Mouse (Mus musculus) bone marrow macrophage, adult 2 months (primary cell): Measurements from ENCODE around the gene Bche. TPM values are rescaled to one million over a fixed set of nuclear protein-coding genes. Genes with fewer than 3 reads are reported as not detected.
A peak's percentile ranks its signal among the peaks of the same experiment; 100 is the strongest.

Source experiments
- H3K27ac ChIP-seq: 2 replicates; pipeline ENCODE4 v1.5.1; 2012; ENCODE audit warnings: low read depth, low read length; ENCODE audit not compliant: insufficient read depth
- H3K4me1 ChIP-seq: 2 replicates; pipeline ENCODE4 v1.6.1; 2012; ENCODE audit warnings: low read length; ENCODE audit not compliant: control insufficient read depth, insufficient read depth
- H3K4me3 ChIP-seq: 2 replicates; pipeline ENCODE4 v1.5.1; 2012; ENCODE audit warnings: mild to moderate bottlenecking, low read length, moderate library complexity; ENCODE audit not compliant: insufficient read depth
- CTCF ChIP-seq: IDR thresholded peaks from 2 replicates; pipeline ENCODE4 v1.5.1; 2012; ENCODE audit warnings: low read depth, mild to moderate bottlenecking, low read length, moderate library complexity
- POLR2A ChIP-seq: IDR thresholded peaks from 2 replicates; pipeline ENCODE4 v1.6.1; 2012; ENCODE audit warnings: mild to moderate bottlenecking, low read depth, low read length, borderline replicate concordance
- polyA plus RNA-seq: library from polyadenylated mRNA; stranded (reverse); fragments of >200 nt; gene quantifications from 2 replicates; pipeline ENCODE4 v1.2.4, GENCODE M21; 2012; ENCODE audit not compliant: missing spikeins, insufficient read depth, insufficient read length

Gene Bche
- not detected in 2 replicates for polyA plus RNA-seq

DNA sequence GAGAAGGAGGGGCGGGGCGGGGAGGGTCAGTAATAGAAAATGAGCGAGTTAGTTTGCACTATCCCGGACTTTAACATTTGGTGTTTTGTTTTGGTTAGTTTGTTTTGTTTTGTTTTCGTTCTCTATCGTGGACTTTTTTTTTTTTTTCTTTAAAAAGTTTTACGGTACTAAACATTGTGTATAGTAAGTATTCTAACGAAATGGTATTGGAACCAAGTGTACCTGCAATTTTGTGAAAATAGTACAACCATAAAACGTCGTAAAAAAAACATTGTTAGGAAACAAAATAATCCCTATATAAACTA lies at the start of gene Bche:
Gene Bche, minus strand, starts transcription at position 6 of the 305 bp plus-strand sequence.
- Histone ChIP-seq H3K4me3 (peak within 1 kb of the TSS; percentile 1; the same call in 1 of the 2 replicates), H3K4me1 (no peaks in the 10 kb centered on the region), H3K27ac (no peak within 1 kb of the TSS)
- TF ChIP-seq POLR2A: no peak

DNA sequence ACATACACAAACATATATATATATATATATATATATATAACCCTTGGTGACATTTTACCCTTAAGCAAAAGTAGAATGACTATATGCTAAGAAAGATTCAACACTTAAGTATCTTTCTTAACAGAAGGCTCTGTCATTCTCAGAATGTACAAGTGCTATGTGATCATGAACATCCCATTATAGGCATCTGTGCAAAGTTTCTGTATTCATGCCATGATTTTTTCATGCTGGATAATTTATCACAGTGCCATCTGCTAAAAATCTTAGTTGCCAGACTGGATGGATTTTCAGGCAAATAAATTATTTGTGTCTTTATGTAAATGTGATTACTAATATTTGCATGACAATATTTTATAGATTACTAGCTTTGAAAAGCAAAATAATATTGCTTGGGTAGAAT lies 33.8 kb upstream of the Bche start:
- H3K27ac ChIP-seq: no peak overlapping the region
- H3K4me1 ChIP-seq: no peaks in the 10 kb centered on the region
- no peak overlapping the region for H3K4me3 ChIP-seq
- no peak for TF ChIP-seq POLR2A
- no peak for TF ChIP-seq CTCF

DNA sequence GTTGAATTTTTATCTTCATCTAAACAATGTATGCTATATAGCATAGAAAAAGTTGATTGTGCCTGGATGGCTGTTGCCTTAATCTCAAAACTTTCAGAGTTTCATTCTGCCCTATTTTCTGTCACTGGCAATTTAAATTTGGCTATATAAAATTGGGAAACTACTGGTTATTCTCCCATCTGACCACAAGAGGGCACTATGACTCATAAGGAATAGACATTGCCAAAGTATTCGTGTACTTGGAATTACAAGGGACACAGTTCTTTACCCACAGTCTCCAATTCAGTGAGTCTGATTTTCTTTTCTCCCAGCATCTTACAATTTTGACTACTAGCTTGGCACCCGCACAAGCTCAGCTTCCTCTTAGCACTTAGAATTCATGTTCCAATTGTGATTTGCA lies 23.5 kb upstream of the Bche start:
- no peak for TF ChIP-seq POLR2A
- TF ChIP-seq CTCF: no peak
- no peak overlapping the region for H3K4me3 ChIP-seq

DNA sequence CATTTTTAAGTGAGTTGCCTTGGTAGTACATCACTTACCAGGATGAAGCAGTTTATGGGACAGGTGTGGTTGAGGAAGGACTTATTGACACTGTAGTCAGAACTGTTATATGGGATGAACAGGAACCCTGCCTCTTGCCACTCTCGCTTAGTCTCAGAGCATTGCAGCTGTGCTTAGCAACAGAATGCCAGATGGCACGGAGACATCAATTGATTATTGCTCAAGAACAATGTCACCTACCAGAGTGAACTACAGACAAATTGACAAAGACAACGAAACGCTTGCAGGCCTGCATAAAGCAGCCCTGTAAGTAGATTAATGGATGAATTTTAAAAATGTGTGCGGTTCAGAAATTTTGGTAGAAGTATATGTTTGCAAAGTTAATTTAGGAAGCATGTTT lies 21.3 kb upstream of the Bche start:
- H3K27ac ChIP-seq: no peak overlapping the region
- TF ChIP-seq POLR2A (no peak), CTCF (no peak)
- no peak overlapping the region for H3K4me3 ChIP-seq
- no peaks in the 10 kb centered on the region for H3K4me1 ChIP-seq

More for the DNA sequence above, 23.5 kb upstream of the Bche start:
- H3K27ac ChIP-seq: no peak overlapping the region
- no peaks in the 10 kb centered on the region for H3K4me1 ChIP-seq

DNA sequence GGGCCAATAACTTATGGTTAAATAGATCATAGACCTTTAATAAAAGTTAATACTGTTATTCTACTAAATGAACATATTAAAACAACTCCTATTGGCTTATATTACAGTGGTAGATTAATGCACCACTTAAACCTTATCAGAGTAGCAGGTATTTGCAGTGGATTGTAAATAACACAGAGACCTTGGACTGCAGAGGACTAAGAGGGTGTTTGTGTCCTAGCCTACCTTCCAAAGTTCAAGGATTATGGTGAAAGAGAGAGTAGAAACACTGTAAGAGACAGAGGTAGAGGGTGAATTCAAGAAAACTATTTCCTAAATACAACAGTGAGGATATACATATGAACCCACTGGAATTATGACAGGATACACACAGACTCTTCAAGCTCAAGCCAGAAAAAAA lies 17.5 kb upstream of the Bche start:
- TF ChIP-seq CTCF: no peak
- no peak for TF ChIP-seq POLR2A
- Histone ChIP-seq H3K4me1 (no peaks in the 10 kb centered on the region), H3K27ac (no peak overlapping the region), H3K4me3 (no peak overlapping the region)

DNA sequence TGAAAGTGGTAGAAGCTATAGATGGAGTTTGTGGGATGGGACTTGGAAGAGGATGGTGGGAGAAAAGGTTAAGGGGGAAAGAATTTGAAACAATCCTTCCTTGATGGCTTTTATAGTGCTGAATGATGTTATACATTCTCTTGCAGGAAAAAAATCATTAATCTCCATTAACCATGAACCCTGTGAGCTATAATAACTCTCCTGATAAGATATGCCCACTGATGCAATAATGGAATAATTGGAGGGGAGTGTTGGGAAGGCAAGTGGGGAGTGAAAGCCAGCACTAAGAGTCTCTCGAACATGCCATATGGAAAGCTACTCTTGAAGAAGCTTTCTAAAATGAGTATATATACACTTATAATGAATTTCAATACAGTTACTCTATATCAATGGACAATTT lies 16.7 kb upstream of the Bche start:
- Histone ChIP-seq H3K4me3 (no peak overlapping the region), H3K4me1 (no peaks in the 10 kb centered on the region), H3K27ac (no peak overlapping the region)
- TF ChIP-seq CTCF (no peak), POLR2A (no peak)

DNA sequence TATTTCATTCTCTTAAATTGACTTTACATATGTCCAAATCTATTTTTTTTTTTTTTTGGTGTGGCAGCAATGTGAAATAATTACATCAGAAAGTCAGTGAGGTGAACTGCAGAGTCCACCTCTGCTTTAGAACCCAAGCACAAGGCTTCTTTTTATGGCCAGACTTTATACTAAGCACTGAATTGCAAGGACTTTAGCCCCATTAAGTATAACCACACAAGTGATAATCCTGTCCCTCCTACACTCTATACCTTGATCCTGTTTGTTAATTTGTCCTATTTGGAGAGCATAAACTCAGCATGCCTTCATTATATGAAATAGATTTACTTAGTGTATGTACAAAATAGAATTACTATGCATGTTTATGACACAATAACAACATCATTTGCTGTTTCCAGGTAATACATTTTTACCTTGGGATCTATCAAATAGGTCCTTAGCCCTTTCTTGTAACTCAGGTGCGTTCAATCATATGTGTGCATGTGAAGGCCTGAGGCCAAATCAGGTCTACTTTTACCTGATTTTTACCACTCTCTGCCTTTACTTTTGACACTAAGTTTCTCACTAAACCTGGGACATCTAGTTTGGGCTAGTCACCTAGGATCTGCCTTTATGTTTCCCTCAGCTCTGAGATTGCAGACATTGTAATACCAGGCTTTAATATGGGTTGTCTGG lies 9.5 kb upstream of the Bche start:
- Histone ChIP-seq H3K4me1 (no peaks in the 10 kb centered on the region), H3K27ac (no peak overlapping the region), H3K4me3 (no peak overlapping the region)
- TF ChIP-seq POLR2A (no peak), CTCF (no peak)

DNA sequence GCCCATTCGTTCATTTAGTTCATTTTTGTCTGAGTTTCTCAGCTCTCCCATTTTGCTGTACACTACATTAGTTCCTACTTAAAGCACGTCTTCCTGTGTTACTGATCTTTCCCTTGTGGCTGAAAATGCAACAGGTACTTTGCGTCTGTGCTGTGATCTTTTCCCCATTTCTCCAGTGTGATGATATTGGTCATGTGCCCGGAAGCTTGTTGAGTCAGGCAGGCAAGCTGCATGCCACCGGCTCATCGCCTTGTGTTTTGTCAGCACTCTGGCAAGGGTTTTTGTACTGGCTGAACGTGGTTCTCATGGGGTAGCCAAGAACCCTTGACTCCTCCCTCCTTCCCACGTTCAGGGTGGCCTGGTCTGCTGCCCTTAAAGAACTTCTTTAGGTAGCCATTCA lies 1.7 kb upstream of the Bche start:
- H3K4me3 ChIP-seq: no peak overlapping the region
- TF ChIP-seq CTCF (no peak), POLR2A (no peak)
- H3K27ac ChIP-seq: no peak overlapping the region
- H3K4me1 ChIP-seq: no peaks in the 10 kb centered on the region

DNA sequence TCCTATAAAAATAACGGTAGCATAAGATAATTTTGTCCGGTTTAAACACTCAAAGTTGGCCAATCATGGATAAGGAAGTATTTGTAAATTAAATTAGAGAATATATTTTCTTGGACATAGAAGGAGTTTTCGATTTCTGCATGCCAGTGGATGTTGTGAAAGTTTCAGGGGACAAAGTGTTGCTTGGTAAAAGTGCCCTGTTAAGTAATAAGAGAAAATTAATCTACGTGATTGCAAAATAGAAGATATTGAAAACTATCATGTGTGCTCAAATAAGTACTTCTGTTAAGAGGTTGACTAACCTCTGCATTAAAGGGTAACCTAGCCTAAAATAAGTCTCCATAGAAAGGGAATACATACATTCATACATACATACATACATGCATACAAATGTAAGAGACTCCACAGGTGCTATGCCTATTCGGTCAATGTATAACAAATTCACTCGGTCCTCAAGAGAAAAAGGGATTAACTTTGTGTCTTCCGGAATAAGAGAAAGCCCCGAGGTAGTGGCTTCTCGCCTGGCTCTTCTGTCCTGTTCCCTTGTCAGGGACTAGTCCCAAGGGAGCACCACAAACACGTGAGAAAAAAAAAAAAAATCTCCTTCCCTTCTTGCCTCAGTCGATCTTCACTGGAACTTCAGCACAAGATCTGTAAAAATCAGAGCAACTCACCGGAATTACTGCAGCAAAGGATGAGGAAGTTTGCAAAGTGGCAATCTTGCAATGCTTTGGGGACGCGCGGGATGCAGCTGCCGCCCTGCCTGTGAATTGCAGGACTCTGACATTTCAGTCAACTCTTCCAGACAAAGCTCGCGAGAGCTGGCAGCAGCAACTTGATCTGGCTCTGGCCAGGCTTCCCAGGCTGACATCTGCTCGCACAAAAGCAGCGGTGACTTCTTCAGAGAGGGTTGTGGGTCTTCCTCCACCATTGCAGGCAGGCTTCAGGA lies 480 bp downstream of the Bche start:
- H3K4me3 ChIP-seq: peak overlapping the region; percentile 1; the same call in 1 of the 2 replicates
- TF ChIP-seq POLR2A: no peak
- no peaks in the 10 kb centered on the region for H3K4me1 ChIP-seq
- H3K27ac ChIP-seq: no peak overlapping the region

DNA sequence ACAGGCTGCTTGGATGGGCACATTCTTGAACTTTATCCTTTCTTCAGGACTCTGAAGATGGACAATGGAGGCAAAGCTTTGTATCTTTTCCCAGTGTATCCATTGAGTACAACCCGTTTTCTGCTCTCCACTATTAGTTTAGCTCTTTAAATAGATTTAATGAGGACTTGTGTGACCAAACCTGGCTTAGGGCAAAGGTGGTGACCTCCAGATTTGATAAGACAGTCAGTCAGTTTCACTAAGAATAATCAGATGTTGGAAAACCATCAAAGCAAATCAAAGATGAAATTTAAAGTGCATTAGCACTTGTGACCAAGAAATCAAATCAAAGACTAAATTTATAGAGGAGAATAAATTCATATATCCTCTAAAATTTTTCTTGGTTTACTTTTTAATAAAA lies 1.7 kb downstream of the Bche start:
- Histone ChIP-seq H3K4me1 (no peaks in the 10 kb centered on the region), H3K27ac (no peak overlapping the region), H3K4me3 (no peak overlapping the region)
- TF ChIP-seq POLR2A (no peak), CTCF (no peak)
